Mouse (Mus musculus): ENCODE data around the gene Fbxw11.

- no peak for TF ChIP-seq CTCF (IDR thresholded peaks at IDR 0.05; ENCODE audit: extremely low read depth, insufficient read length, insufficient replicate concordance, low read depth, low read length)
- TF ChIP-seq POLR2A (IDR thresholded peaks at IDR 0.05; ENCODE audit: low read depth, low read length): no peak
Measured at GRCm38 (mm10) chr11:32627900-32628299, 14.6 kb upstream of the Fbxw11 start.

Measured in small intestine, adult 2 months (tissue).